Mouse (Mus musculus) ovary, postnatal 36 days (tissue): ENCODE results near the gene Doc2a.

Experiments used
- DNase-seq: peaks from one replicate; pipeline ENCODE4 v3.0.0; 2022; ENCODE audit warnings: low spot score, mixed read lengths

Doc2a gene

DNA sequence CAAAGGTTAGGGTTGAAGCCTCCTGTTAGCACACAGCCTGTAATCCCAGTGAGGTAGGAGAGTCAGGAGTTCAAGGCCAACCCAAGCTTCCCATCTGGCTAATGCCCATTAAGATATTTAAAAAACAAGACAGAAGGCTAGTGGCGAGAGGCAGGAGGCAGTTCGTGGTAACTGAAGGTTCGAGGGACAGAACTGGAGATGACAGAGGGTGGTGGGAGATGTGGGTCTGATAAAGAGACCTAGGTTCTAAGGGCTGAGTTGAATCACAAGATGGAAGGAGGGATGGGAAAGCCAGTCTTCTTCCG lies at the start of gene Doc2a:
Gene Doc2a (plus strand): TSS at position 301 of the 305 bp plus-strand sequence.
- no peak for DNase-seq

DNA sequence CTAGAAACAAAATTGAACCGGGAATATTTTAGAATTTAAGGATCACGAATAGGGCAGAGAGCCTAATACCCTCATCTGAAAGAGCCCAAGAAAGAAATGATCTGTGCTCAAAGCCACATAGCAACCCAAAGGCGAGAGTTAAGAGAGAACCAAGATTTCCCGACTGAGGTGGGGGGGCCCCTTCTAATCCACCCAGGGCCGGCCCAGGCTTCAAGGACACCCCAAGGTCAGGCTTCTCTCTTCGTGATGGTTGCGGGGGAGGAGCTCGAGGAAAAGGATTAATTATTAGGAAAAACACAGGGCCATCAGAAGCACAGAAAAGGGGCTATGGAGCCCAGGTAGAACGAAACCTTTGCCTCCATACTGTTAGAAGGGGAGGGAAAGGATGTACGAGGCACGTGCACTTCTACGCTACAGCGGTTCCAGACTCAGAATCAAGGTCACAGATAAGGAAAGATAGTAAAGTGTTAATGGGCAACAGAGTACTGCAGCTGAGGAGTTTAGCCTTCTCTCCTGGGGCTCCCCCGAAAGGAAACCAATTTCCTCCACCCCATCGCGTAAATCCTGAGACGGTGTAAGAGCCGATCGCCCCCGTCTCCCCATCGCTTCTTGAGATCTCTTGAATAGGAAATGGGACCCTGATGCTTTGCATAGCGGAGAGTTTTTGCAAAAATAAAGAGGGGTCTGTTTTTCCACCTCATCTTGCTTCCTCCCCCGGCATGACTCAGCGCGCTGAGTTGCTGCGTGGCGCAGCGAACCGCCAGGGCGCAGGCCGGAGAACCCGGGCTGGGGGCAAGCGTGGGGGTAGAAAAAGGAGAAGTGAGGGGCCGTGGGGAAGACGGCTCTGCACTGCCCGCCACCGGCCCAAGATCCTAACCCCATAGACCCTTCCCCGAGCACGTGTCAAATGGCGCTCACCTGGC lies 48.8 kb upstream of the Doc2a start:
- peak; percentile 52 for DNase-seq

DNA sequence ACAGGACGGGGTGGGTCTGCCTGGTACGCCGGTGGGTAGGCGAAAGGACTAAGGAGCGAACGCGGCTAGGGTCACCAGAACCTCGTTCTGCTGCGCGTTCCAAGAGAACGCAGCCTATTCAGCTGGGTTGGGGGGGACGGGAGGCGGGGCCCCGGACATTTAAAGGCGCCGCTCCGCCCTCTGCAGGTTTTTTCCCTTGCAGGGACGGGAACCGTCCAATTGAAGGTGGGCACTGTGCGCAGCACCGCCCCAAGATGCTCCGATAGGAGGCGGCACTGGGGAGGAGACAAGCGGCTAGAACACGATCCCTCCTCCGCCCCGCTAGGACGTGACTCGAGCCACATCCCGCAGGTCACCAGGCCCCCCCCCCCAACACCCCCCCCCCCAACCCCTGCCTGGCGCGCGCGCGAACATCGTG lies 48.2 kb upstream of the Doc2a start:
- DNase-seq, result peak; percentile 97

DNA sequence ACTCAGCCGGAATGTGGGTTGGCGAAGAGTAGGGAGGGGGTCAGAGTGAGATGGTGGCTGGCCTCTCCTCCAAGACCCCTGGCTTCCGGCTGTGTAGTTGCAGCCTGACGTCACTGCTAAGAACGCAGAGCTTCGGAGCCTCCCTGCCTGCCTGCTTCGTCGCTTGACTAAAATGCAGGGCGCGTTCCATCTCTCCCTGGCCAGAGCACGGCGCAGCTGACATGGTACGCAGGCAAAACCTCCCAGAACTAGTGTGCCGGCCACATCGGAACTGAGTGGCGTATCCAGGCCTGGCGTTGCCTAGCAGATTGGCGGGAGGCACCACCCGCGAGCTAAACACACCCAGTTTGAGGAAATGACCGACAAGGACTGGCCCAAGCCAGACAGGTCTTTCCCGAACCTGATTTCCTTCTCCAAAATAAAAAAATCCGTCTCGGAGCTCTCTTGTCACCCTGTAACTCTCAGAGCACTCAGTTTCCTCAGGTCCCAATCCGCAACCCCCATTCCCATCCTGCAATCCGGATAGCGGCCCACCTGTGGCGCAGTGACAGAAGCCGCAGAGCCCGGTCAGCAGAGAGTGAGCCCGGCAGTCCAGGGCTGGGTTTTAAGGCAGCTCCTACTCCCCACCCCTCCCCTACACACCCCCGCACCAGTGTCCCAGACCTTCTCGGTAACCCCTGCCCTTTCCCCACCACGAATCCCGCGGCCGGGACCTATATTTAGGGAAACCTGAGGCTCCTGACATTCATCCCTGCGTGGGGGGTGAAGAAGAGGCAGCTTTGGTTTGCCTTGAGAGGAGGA lies 47.5 kb upstream of the Doc2a start:
- DNase-seq, result no peak

GRCm38 (mm10) chr7:126800269-126801056 lies 46.8 kb upstream of the Doc2a start:
- no peak for DNase-seq

GRCm38 (mm10) chr7:126801057-126801422 lies 46.2 kb upstream of the Doc2a start:
- DNase-seq, result no peak

GRCm38 (mm10) chr7:126802134-126802889 lies 44.9 kb upstream of the Doc2a start:
- no peak for DNase-seq

DNA sequence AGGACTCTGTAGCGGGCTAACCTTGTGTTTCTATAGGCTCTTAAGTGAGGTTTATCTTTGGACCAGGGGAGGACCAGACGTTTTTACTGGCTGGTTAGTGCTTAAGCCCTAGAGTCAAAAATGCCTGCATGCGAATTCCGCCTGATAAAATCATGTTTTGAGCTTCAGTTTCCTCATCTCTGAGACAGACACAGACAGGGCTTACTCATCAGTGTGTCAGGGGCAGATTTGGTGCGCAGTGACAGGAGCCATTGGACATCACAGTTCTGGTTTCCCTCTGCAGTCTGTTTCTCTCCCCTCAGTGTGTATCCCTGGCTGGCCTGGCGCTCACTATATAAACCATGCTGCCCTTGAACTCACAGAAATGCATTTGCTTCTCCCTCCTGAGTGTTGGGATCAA lies 44.0 kb upstream of the Doc2a start:
- DNase-seq, result no peak

- no peak for DNase-seq
Observed at GRCm38 (mm10) chr7:126803751-126804150, 43.5 kb upstream of the Doc2a start.

GRCm38 (mm10) chr7:126806956-126807355 lies 40.3 kb upstream of the Doc2a start:
- no peak for DNase-seq

- no peak for DNase-seq
Observed at GRCm38 (mm10) chr7:126807405-126807804, 39.8 kb upstream of the Doc2a start.

DNA sequence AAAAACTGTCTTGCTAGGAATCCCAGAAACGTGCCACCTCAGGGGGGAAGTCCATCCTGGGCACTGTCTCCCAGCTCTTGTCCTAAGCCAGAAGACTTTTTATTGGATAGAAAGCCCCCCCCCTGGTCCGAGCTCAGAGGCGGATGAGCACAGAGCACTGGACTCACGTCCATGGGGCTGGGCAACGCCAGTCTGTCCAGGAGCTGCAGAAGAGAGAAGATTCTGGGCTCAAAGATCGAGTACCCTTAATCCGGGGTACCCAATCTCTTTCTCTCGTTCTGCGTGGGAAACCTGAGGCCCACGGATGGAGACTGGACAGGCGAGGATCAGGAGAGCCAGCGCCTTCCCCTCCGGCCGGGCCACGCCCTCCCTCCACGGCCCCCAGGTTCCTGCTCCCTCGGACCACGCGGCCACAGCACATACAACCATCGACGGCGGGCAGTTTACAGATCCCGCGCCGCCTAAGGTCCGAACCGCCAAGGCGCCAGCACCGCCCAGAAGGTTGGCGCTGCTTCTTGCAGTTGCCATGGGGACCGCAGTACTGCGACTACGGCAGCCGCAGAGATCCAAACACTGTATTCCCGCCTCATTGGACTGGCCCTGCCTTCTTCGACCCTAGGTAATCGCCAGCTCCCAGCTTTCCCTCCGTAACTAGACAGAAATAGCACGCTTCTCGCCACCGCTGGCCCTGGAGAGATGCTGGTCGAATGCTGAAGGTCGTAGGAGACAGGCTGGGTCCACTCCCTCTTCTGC lies 38.3 kb upstream of the Doc2a start:
- DNase-seq, result peak; percentile 87

DNA sequence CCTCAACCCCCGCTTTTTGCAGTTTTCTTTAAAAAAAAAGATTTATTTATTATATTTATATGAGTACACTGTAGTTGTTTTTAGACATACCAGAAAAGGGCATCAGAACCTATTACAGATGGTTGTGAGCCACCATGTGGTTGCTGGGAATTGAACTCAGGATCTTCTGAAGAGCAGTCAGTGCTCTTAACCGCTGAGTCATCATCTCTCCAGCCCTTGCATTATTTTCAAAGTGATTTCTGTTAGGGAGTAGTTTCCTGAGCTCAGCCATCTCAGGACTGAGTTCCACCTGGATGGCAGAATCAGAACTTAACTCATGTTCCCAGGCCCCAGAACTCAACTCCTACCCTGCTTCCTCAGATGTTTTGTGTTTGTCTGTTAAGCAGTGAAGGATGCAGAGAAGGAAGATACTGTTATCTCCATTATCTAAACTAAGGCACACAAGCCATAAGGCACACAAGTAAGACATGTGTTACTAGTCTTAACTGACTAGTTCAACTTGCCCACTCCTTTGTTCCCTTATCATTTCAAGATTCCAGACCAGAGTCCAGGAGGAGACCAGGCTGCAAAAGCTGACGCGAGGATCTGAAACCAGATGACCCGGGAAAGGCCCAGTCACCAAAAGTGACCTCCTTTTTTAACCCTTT lies 37.4 kb upstream of the Doc2a start:
- no peak for DNase-seq

- no peak for DNase-seq
Observed at GRCm38 (mm10) chr7:126815726-126816222, 31.4 kb upstream of the Doc2a start.

GRCm38 (mm10) chr7:126816494-126816893 lies 30.7 kb upstream of the Doc2a start:
- no peak for DNase-seq

GRCm38 (mm10) chr7:126817595-126817994 lies 29.6 kb upstream of the Doc2a start:
- no peak for DNase-seq

- no peak for DNase-seq
Observed at GRCm38 (mm10) chr7:126818818-126819217, 28.4 kb upstream of the Doc2a start.

- peak; percentile 78 for DNase-seq
Observed at GRCm38 (mm10) chr7:126821835-126822511, 25.2 kb upstream of the Doc2a start.

- DNase-seq, result no peak
Observed at GRCm38 (mm10) chr7:126822741-126823140, 24.5 kb upstream of the Doc2a start.
